Mouse (Mus musculus) hindbrain, embryonic 10.5 days (tissue): ENCODE data around the gene Igf1. TPM values are rescaled to one million over a fixed set of nuclear protein-coding genes. Genes with fewer than 3 reads are reported as not detected.

Source experiments
- DNase-seq: peaks from one replicate; pipeline ENCODE4 v3.0.0-alpha.2; 2017; ENCODE audit warnings: low spot score
- H3K27ac ChIP-seq: fragments of 300-500 bp; sonication (generic); 2 replicates; pipeline ENCODE4 v1.5.1; 2016; ENCODE audit warnings: mild to moderate bottlenecking, moderate library complexity
- H3K27me3 ChIP-seq: fragments of 300-500 bp; sonication (generic); 2 replicates; pipeline ENCODE4 v1.6.1; 2016; ENCODE audit warnings: mild to moderate bottlenecking; ENCODE audit not compliant: poor library complexity, insufficient read depth, severe bottlenecking
- H3K36me3 ChIP-seq: fragments of 300-500 bp; sonication (generic); 2 replicates; pipeline ENCODE4 v1.6.1; 2016; ENCODE audit warnings: mild to moderate bottlenecking, moderate library complexity
- H3K4me1 ChIP-seq: fragments of 300-500 bp; sonication (generic); replicated peaks from 2 replicates; pipeline ENCODE4 v1.6.1; 2016; ENCODE audit warnings: mild to moderate bottlenecking
- H3K4me3 ChIP-seq: fragments of 300-500 bp; sonication (generic); 2 replicates; pipeline ENCODE4 v1.5.1; 2016; ENCODE audit warnings: mild to moderate bottlenecking, moderate library complexity
- H3K9me3 ChIP-seq: fragments of 300-500 bp; sonication (generic); 2 replicates; pipeline ENCODE4 v1.6.1; 2016; ENCODE audit warnings: mild to moderate bottlenecking, moderate library complexity
- WGBS: fragments of 180-500 bp; shearing (Covaris S2); methylation state at CpG from one replicate; pipeline ENCODE4 v1.1.7; 2016; 5-methylcytosine and 5-hydroxymethylcytosine counted together
- polyA plus RNA-seq: library from polyadenylated mRNA; unstranded; fragments of >200 nt; fragmentation: Nextera tagmentation; extraction: Ambion mirVana; gene quantifications from 2 replicates; pipeline ENCODE4 v1.2.1, GENCODE M21; 2016

The Igf1 gene
- polyA plus RNA-seq, 1 experiment from 2014 or later: 20.5 TPM

GRCm38 (mm10) chr10:87847882-87848281 lies 10.2 kb upstream of the Igf1 start:
- DNase-seq: no peak
- no peak overlapping the region for H3K27ac ChIP-seq
- no peaks in the 10 kb centered on the region for H3K36me3 ChIP-seq
- 65% methylated on average over 4 of the region's 4 CpGs for WGBS
- H3K4me3 ChIP-seq: no peak overlapping the region
- no peaks in the 10 kb centered on the region for H3K27me3 ChIP-seq
- 0 out of 2 replicates have a peak, but pooled peaks cover 4% of the 10 kb centered on the region for H3K4me1 ChIP-seq
- H3K9me3 ChIP-seq: no peaks in the 10 kb centered on the region

GRCm38 (mm10) chr10:87848419-87848818 lies 9.6 kb upstream of the Igf1 start:
- no peak overlapping the region for H3K27ac ChIP-seq
- WGBS: 69% methylated on average over 2 of the region's 2 CpGs
- H3K27me3 ChIP-seq: no peaks in the 10 kb centered on the region
- no peaks in the 10 kb centered on the region for H3K36me3 ChIP-seq
- DNase-seq: no peak
- 0 out of 2 replicates have a peak, but pooled peaks cover 4% of the 10 kb centered on the region for H3K4me1 ChIP-seq
- H3K4me3 ChIP-seq: no peak overlapping the region
- no peaks in the 10 kb centered on the region for H3K9me3 ChIP-seq

- H3K4me3 ChIP-seq: no peak overlapping the region
- H3K36me3 ChIP-seq: no peaks in the 10 kb centered on the region
- no peak overlapping the region for H3K27ac ChIP-seq
- no peaks in the 10 kb centered on the region for H3K27me3 ChIP-seq
- no peaks in the 10 kb centered on the region for H3K9me3 ChIP-seq
- peaks cover 3% of the 10 kb centered on the region; the same call in 1 of the 2 replicates for H3K4me1 ChIP-seq
- DNase-seq: no peak
- 71% methylated on average over 3 of the region's 3 CpGs for WGBS
Measured at GRCm38 (mm10) chr10:87851492-87851891, 6.6 kb upstream of the Igf1 start.

GRCm38 (mm10) chr10:87854408-87854807 lies 3.7 kb upstream of the Igf1 start:
- peaks cover 24% of the 10 kb centered on the region for H3K4me1 ChIP-seq
- no peaks in the 10 kb centered on the region for H3K9me3 ChIP-seq
- H3K27ac ChIP-seq: no peak overlapping the region
- 4% methylated on average over 5 of the region's 5 CpGs for WGBS
- DNase-seq: peak; percentile 59
- 0 out of 2 replicates have a peak, but pooled peaks cover 3% of the 10 kb centered on the region for H3K27me3 ChIP-seq
- H3K36me3 ChIP-seq: no peaks in the 10 kb centered on the region
- H3K4me3 ChIP-seq: no peak overlapping the region

- peaks cover 28% of the 10 kb centered on the region for H3K4me1 ChIP-seq
- no peak overlapping the region for H3K27ac ChIP-seq
- no peaks in the 10 kb centered on the region for H3K9me3 ChIP-seq
- no peak overlapping the region for H3K4me3 ChIP-seq
- 83% methylated on average over 13 of the region's 13 CpGs for WGBS
- H3K27me3 ChIP-seq: 0 out of 2 replicates have a peak, but pooled peaks cover 3% of the 10 kb centered on the region
- H3K36me3 ChIP-seq: no peaks in the 10 kb centered on the region
- DNase-seq: no peak
Measured at GRCm38 (mm10) chr10:87855423-87856122, 2.5 kb upstream of the Igf1 start.

GRCm38 (mm10) chr10:87857215-87857955 lies 680 bp upstream of the Igf1 start:
- peaks cover 34% of the 10 kb centered on the region for H3K4me1 ChIP-seq
- WGBS: 62% methylated on average over 8 of the region's 8 CpGs

GRCm38 (mm10) chr10:87858939-87859338 lies 874 bp downstream of the Igf1 start:
- H3K4me3 ChIP-seq: peak overlapping the region; percentile 54
- H3K4me1 ChIP-seq: peaks cover 42% of the 10 kb centered on the region
- no peak for DNase-seq
- H3K9me3 ChIP-seq: no peaks in the 10 kb centered on the region
- peaks cover 12% of the 10 kb centered on the region; the same call in 1 of the 2 replicates for H3K27me3 ChIP-seq
- H3K36me3 ChIP-seq: no peaks in the 10 kb centered on the region
- 57% methylated on average over 6 of the region's 6 CpGs for WGBS
- H3K27ac ChIP-seq: peak overlapping the region; percentile 53; the same call in 1 of the 2 replicates

More at GRCm38 (mm10) chr10:87857215-87857955, 680 bp upstream of the Igf1 start:
- H3K36me3 ChIP-seq: no peaks in the 10 kb centered on the region
- no peaks in the 10 kb centered on the region for H3K9me3 ChIP-seq
- peaks cover 12% of the 10 kb centered on the region; the same call in 1 of the 2 replicates for H3K27me3 ChIP-seq
- H3K27ac ChIP-seq: no peak overlapping the region
- H3K4me3 ChIP-seq: no peak overlapping the region
- no peak for DNase-seq

- Histone ChIP-seq H3K27me3 (peaks cover 12% of the 10 kb centered on the region; the same call in 1 of the 2 replicates), H3K27ac (peak overlapping the region; percentile 53; the same call in 1 of the 2 replicates), H3K36me3 (no peaks in the 10 kb centered on the region), H3K9me3 (no peaks in the 10 kb centered on the region), H3K4me3 (peak overlapping the region; percentile 54), H3K4me1 (peaks cover 42% of the 10 kb centered on the region)
- WGBS: 31% methylated on average over 10 of the region's 10 CpGs
- no peak for DNase-seq
Measured at GRCm38 (mm10) chr10:87859453-87859852, 1.4 kb downstream of the Igf1 start.

GRCm38 (mm10) chr10:87860181-87861103 lies 2.4 kb downstream of the Igf1 start:
- Histone ChIP-seq H3K4me1 (peaks cover 40% of the 10 kb centered on the region), H3K27me3 (peaks cover 12% of the 10 kb centered on the region; the same call in 1 of the 2 replicates), H3K9me3 (no peaks in the 10 kb centered on the region), H3K36me3 (no peaks in the 10 kb centered on the region), H3K27ac (peak overlapping the region; percentile 53), H3K4me3 (peak overlapping the region; percentile 54)
- WGBS: 2% methylated on average over 30 of the region's 30 CpGs
- DNase-seq: peak; percentile 65

- no peak for DNase-seq
- H3K36me3 ChIP-seq: no peaks in the 10 kb centered on the region
- H3K27me3 ChIP-seq: peaks cover 12% of the 10 kb centered on the region; the same call in 1 of the 2 replicates
- H3K9me3 ChIP-seq: no peaks in the 10 kb centered on the region
- peak overlapping the region; percentile 54 for H3K4me3 ChIP-seq
- H3K27ac ChIP-seq: no peak overlapping the region
- H3K4me1 ChIP-seq: peaks cover 39% of the 10 kb centered on the region
- WGBS: 57% methylated on average over 6 of the region's 6 CpGs
Measured at GRCm38 (mm10) chr10:87861104-87861455, 3.0 kb downstream of the Igf1 start.

GRCm38 (mm10) chr10:87862899-87863298 lies 4.8 kb downstream of the Igf1 start:
- no peak overlapping the region for H3K4me3 ChIP-seq
- no peak for DNase-seq
- H3K27me3 ChIP-seq: peaks cover 9% of the 10 kb centered on the region; the same call in 1 of the 2 replicates
- H3K4me1 ChIP-seq: peaks cover 30% of the 10 kb centered on the region
- H3K27ac ChIP-seq: no peak overlapping the region
- no peaks in the 10 kb centered on the region for H3K36me3 ChIP-seq
- WGBS: 70% methylated on average over 7 of the region's 7 CpGs
- no peaks in the 10 kb centered on the region for H3K9me3 ChIP-seq

- H3K27me3 ChIP-seq: peaks cover 9% of the 10 kb centered on the region; the same call in 1 of the 2 replicates
- no peak overlapping the region for H3K27ac ChIP-seq
- no peaks in the 10 kb centered on the region for H3K9me3 ChIP-seq
- no peak for DNase-seq
- 73% methylated on average over 4 of the region's 4 CpGs for WGBS
- no peaks in the 10 kb centered on the region for H3K36me3 ChIP-seq
- H3K4me1 ChIP-seq: peaks cover 25% of the 10 kb centered on the region
- H3K4me3 ChIP-seq: no peak overlapping the region
Measured at GRCm38 (mm10) chr10:87863326-87863725, 5.3 kb downstream of the Igf1 start.
